Mouse (Mus musculus) megakaryocyte-erythroid progenitor cell, adult 5-6 weeks (primary cell): ENCODE measurements around the gene Klhl29. TPM values are rescaled to one million over a fixed set of nuclear protein-coding genes. Genes with fewer than 3 reads are reported as not detected.

ENCODE experiments used
- ATAC-seq: replicated peaks from 2 replicates; pipeline ENCODE4 v1.8.0; 2016; ENCODE audit warnings: mild to moderate bottlenecking, inconsistent platforms; ENCODE audit not compliant: severe bottlenecking, poor library complexity, low FRiP score, low TSS enrichment
- total RNA-seq, 2 experiments: library from RNA; stranded (forward) in 1 of 2; stranded (reverse) in 1 of 2; fragments of 200-1000, 215-1000 nt in 1 of 2; fragments of >200 nt in 1 of 2; fragmentation: Nextera tagmentation in 1 of 2; gene quantifications; 2 replicates each; pipeline ENCODE4 v1.2.3; 2014 to 2017

Gene Klhl29
- not detected in 2 replicates for total RNA-seq (2014; fragmentation: Nextera tagmentation)
- not detected in 2 replicates for total RNA-seq (2017)

GRCm38 (mm10) chr12:5375616-5376461 is at the start of gene Klhl29:
Gene Klhl29 (minus strand): TSS chr12:5375682.
- ATAC-seq: no peak

DNA sequence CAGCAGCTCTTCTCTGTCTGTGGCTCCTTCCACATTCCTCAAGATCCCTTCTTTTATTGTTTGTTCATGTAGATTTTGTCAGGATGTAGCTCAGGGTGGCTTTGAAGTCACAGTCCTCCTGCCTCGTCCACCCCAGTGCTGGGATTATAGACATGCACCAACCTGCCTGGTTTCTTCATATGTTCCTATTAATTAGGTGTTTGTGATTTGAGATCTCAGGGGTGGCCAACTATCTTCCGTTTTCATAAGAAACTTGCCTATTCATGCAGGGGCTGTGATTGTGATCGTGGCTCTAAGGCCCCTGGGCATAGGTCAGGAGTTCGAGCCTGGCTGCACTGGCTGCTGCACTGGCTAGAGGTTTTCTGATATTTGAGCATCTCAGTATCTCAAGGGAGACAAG is 49.8 kb upstream of the Klhl29 start:
- ATAC-seq: no peak

- no peak for ATAC-seq
Observed at GRCm38 (mm10) chr12:5415806-5416205, 40.3 kb upstream of the Klhl29 start.

DNA sequence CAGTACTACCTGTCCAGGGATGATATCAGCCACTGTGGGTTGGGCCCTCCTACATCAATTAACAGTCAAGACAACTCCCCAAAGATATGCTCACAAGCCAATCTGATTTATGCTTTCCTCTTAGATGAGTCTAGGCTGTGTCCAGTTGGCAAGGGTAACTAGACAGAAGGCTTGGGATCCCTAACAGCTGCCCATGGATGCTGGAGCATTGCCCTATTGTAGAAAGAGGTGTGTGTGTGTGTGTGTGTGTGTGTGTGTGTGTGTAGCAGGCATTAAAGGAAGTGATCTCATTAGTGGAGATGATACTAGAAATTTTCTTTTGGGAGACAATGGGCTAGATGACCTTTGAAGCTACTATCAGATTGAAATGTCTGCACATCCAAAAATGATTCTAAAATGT is 38.5 kb upstream of the Klhl29 start:
- no peak for ATAC-seq

- ATAC-seq: no peak
Observed at GRCm38 (mm10) chr12:5411761-5412537, 36.5 kb upstream of the Klhl29 start.

DNA sequence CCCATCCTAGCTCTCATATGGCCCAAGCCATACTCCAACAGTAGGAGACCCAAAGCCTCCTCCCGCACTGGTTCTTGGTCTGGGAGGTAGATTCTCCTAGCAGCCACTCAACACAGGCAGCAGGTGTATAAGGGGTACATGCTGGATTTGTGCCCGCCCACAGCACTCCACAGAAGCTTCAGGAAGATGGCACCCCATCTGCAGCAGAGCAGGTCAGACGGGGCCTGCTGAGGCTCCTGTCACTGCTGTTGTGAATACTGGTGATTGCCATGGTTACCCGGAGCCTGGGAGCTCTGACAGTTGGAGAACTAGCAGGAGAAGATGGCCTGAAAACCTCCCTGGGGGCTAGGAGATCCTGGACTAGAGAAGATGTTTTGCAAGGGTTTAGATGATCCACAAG is 35.9 kb upstream of the Klhl29 start:
- ATAC-seq: no peak

- ATAC-seq: peak; percentile 67; the same call in 1 of the 2 replicates
Observed at GRCm38 (mm10) chr12:5410391-5411115, 35.1 kb upstream of the Klhl29 start.

GRCm38 (mm10) chr12:5407175-5407574 is 31.7 kb upstream of the Klhl29 start:
- ATAC-seq: no peak

DNA sequence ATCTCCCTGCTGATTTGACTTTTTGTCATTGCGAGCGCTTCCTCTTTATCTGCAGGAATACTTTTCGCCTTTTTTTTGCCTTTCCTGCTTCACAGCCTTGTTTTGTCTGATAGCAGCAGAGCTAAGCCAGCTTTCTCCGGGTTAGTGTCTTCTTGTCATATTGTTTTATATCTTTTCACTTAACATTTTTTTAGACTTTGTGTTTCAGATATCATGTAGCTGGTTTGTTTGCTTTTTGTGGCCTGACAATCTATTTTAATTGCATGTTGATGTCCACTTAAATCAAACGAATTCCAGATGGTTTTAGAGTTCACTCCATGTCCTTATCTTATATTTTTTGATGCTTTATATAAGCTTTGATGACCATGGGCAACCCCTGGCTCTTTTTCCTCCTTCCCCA is 21.9 kb upstream of the Klhl29 start:
- ATAC-seq: no peak

- no peak for ATAC-seq
Observed at GRCm38 (mm10) chr12:5395188-5395587, 19.7 kb upstream of the Klhl29 start.

DNA sequence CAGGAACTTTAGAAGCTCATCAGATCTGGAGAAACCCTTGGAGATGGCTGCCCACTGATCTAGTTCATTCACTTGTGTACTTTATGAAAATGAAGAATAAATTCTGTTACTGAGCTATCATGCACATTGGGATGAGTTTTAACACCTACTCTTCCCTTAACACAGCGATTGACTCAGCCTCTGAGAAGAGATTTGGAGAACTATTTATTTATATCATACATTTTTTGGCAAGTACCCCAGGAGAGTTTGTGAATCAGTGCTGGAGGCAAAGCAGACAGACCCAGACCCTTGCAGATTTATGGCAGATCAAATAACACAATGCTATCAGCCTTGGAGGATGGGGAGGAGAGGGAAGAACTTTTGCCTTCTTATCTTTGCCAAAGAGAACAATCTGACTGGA is 11.6 kb upstream of the Klhl29 start:
- no peak for ATAC-seq

DNA sequence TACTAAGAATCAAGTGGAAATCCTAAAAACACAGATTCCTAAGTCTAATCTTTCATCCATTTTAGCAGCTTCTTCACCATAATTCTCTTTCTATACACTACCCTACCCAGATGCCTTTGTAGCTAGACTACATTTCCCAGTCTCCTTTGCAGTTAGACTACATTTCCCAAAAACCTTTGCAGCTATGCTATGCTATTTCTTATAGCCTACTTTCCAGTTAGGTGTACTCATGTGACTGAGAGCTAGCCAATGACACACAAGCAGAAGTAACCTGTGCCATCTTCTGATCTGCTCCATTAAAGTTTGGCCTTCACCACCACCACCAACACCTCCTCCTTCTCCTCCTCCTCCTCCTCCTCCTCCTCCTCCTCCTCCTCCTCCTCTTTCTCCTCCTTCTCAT is 11.2 kb upstream of the Klhl29 start:
- ATAC-seq: no peak

DNA sequence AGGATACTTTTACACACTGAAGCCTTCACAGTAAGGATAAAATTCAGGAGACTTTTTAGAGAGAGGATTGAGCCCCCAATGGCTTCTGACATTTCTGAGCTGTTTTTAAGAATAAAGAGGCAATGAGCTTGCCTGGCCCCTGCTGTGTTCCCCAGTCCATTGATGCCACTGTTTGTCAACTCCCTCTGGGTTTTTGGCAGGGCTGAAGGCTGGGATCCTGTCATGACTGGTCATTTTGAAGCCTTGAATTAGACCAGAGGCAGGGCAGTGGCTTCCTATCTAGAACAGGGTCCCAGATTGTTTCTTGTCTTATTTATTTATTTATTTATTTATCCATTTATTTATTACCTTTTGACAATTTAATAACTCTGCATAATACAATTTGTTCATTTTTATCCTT is 6.2 kb upstream of the Klhl29 start:
- no peak for ATAC-seq

DNA sequence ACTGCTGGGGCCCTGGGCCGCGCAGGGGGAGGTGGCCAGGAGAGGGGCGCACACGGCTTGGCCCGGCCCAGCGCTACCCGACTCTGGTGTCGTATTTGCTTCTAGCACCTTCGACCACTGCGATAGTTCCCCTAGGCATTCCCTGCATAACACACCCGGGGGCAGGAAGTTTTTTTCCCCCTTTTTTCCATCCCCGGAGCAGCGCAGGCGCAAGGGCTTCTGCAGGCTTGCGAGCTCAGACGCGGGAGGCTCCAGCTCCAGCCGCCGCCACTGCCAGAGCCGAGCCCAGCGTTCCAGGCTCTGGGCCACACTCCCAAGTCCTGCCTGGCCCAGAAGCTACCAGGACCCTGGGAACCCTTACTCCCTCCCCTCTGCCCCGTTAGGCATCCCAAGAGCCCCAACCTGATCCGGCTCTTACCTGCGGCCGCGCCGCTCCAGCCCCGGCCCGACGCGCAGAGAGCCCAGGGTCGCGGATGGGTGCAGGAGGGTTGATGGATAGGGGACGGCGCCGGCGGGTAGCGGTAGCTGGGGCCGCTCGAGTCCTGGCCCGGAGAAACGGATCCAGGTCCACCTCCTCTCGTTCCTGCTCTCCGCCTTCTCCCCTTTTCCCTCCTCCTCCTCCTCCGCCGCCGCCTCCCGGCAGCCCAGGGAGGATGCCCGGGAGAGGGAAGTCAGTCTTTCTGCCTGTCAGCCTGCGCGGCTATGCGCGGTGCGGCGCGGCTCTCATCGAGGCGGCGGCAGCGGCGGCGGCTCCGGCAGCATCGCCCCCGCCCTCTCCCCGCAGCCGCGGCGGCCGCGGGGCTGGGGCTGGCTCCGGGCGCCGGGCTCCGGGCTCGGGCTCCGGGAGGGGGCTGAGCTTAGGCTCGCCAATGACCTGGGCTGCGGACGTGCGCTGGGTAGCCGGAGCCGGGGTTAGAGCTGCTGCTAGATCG is 532 bp downstream of the Klhl29 start:
- no peak for ATAC-seq

DNA sequence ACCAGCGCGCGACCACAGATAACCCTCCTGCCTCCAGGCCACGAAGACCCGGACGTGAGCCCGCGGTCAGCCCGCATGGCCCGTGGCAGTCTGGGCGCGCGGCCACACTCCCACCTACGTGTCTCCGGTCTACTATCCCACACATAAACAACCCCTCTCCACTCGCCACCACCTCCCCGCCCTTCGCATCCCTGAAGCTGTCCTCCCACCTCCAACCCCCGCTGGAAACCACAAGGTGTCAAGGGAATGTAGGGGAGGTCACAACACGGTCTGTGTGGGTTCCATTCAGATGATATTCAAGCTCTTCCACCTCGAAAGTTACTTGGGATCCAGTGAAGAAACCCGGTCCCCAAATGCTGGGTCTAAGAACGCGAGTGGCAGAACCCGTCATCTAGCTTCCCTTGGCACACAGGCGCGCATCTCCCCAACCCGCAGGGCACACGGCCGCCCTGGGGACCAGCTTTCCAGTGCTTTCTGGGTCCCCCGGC is 1.2 kb downstream of the Klhl29 start:
- no peak for ATAC-seq

DNA sequence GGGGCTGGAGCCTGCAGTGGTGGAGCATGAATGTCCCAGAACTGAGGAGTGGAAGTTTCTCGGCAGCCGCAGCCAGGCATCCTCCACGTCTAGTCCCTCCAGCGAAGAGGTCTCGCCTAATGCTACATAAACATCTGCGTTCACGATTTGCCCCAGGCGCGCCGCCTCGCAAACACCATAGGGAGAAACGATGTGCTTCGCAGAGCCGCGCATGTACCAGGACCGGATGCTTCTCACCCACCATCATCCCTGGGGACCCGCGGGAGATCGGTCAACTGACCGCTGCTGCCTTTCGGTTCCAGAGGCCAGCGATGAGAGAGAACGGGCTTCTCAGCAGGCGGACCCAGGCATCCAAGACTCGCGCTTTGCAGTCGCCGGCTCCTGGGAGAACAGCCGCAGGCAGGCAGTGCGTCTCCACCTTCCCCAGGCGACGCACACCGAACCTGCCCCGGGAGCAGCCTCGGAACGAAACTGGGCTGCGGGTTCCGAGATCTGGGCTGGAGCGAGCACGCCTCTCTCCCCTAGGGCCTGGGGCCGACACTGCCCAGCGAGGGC is 1.8 kb downstream of the Klhl29 start:
- ATAC-seq: no peak

GRCm38 (mm10) chr12:5369396-5369795 is 6.1 kb downstream of the Klhl29 start:
- no peak for ATAC-seq

GRCm38 (mm10) chr12:5364836-5365235 is 10.6 kb downstream of the Klhl29 start:
- ATAC-seq: no peak
